Mouse (Mus musculus): ENCODE measurements around the gene Prmt7.

Prmt7 gene

GRCm38 (mm10) chr8:106288732-106289131 lies 78.0 kb downstream of the Prmt7 start:
- DNase-seq (ENCODE audit: low read depth, low spot score): no peak

- DNase-seq (ENCODE audit: low read depth, low spot score): no peak
Observed at GRCm38 (mm10) chr8:106289464-106289863, 78.7 kb downstream of the Prmt7 start.

GRCm38 (mm10) chr8:106292484-106293396 lies 82.0 kb downstream of the Prmt7 start:
- DNase-seq (ENCODE audit: low read depth, low spot score): no peak

- no peak for DNase-seq (ENCODE audit: low read depth, low spot score)
Observed at GRCm38 (mm10) chr8:106298261-106298660, 87.5 kb downstream of the Prmt7 start.

GRCm38 (mm10) chr8:106298846-106299245 lies 88.1 kb downstream of the Prmt7 start:
- DNase-seq (ENCODE audit: low read depth, low spot score): no peak

GRCm38 (mm10) chr8:106299686-106300085 lies 89.0 kb downstream of the Prmt7 start:
- DNase-seq (ENCODE audit: low read depth, low spot score): no peak

- no peak for DNase-seq (ENCODE audit: low read depth, low spot score)
Observed at GRCm38 (mm10) chr8:106300739-106301715, 90.3 kb downstream of the Prmt7 start.

All from WW6 (cell line).